Mouse (Mus musculus): Measurements from ENCODE around the gene Ptprg.

Gene Ptprg

DNA sequence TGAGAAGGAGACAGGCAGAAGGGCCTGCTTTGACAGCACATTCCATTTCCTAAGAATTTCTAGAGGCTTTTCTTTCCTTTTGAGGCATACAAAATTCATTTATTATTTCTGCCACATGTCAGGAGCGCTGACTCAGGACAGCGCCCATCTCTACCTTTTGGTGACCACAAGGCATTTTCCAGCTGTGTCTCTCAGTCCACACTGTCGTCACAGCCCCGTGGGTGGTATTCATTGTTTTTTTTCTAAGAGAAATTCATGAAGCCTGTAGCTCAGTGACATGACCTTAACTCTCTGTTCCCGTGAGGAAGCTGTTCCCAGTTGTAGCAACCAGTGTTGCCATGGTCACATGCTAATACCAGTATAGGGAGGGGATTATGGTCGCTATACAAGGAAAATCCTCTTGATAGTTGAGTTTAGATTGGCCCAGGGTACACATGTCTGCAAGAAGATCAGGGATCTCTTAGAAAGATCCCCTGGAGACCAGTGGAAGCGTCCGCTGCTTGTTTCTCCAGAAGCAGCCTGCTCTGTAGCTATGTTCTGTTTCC, 590.7 kb downstream of the Ptprg start:
- peak; percentile 43 for DNase-seq (ENCODE audit: low spot score)

GRCm38 (mm10) chr14:12145919-12146318, 592.6 kb downstream of the Ptprg start:
- DNase-seq (ENCODE audit: low spot score) = no peak

GRCm38 (mm10) chr14:12149529-12149928, 596.2 kb downstream of the Ptprg start:
- DNase-seq (ENCODE audit: low spot score) = no peak

- DNase-seq (ENCODE audit: low spot score) = peak; percentile 89
Observed at GRCm38 (mm10) chr14:12151927-12152326, 598.6 kb downstream of the Ptprg start.

DNA sequence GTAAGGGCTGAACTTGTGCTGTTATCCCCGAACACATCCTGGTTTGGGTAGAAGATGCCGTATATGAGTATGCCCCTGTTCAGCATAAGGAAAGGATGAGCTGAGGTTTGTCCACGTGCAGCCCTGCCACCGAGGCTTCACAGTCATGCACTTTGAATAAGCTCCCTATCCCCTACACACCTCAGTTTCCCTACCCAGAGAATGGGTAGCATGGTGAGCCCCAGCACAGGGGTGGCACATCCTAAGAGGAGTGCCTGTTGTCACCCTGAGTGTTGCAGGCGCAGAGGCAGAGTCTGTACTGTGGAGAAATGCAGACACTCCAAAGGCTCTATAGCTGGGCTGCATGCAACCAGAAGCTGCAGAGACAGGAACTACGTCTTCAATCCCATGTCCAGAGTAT, 599.4 kb downstream of the Ptprg start:
- no peak for DNase-seq (ENCODE audit: low spot score)

DNA sequence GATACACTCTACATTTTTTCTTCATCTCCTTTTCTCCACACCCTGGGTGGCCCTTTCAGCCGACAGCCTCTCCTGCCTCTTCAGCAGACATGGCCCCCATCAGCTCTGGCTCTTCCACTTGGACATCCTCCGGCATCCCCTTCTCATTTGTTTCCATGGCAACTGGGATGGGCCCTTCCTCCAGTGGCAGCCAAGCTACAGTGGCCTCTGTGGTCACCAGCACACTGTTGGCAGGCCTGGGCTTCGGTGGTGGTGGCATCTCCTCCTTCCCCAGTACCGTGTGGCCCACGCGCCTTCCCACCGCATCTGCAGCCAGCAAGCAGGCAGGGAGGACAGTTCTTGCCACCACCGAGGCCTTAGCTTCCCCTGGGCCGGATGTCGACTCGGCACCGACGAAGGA, 600.3 kb downstream of the Ptprg start:
- DNase-seq (ENCODE audit: low spot score) = peak; percentile 13

GRCm38 (mm10) chr14:12161738-12162310, 608.5 kb downstream of the Ptprg start:
- DNase-seq (ENCODE audit: low spot score) = no peak

DNA sequence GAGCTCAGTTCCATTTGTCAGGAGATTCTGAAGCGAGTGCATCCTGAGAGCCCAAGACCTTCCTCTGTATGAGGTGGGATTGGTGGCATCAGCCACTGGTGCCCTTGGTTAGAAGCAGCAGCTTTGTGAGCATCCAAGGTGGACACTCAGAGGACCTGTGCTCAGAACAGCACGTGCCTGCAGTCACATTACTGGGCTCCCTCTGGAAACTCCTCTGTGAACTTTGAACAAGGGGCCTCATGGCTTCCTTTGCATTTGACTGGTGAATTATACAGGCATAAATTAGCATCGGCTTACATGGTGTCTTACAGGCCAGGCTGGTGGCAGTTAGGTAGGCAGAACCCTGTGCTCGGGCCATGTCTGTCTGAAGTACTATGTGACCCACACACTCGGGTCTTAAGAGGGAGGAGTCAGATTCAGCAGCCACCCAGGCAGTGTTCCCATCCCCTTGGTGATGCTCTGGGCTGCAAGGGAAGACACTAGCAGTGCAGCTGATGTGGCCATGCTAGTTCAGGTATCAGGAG, 609.1 kb downstream of the Ptprg start:
- no peak for DNase-seq (ENCODE audit: low spot score)

GRCm38 (mm10) chr14:12163196-12163595, 609.9 kb downstream of the Ptprg start:
- no peak for DNase-seq (ENCODE audit: low spot score)

GRCm38 (mm10) chr14:12167215-12167614, 613.9 kb downstream of the Ptprg start:
- DNase-seq (ENCODE audit: low spot score) = no peak

DNA sequence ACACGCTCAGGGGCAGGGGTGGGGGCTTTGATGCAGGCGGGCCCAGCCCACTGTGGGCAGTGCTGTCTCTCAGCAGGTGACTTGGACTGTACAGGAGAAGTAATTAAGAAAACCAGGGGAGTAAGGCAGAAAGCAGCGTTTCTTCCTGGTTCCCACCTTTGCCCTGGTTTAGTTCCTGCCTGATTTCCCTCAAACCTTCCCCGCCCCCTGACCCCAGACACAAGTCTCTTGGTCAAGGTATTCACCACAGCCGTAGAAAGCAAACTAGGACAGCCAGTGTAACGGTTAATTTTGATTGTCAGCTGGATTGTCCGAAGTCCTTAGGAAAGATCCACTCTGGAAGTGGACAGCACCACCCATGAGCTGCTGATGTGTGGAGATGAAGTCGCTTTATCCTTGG, 614.3 kb downstream of the Ptprg start:
- DNase-seq (ENCODE audit: low spot score) = no peak

DNA sequence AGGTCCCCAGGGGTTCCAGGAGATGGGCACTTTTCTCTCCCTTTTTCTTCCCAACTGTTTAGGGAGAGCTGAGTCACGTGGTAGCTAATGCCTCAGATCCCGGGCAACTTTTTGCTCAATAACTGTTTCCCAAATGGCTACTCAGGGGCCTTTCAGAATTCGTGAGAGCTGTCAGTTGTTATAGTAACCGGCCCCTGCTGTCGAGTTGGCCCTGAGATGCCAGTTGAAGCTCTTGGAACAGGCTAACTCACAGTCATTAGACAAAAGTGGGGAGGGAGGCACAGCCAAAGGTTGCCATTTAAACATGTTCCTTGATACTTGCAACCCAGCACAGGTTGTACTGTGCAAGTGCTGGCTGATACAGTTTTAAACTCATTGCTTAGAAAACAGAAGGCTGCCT, 624.1 kb downstream of the Ptprg start:
- peak; percentile 21 for DNase-seq (ENCODE audit: low spot score)

DNA sequence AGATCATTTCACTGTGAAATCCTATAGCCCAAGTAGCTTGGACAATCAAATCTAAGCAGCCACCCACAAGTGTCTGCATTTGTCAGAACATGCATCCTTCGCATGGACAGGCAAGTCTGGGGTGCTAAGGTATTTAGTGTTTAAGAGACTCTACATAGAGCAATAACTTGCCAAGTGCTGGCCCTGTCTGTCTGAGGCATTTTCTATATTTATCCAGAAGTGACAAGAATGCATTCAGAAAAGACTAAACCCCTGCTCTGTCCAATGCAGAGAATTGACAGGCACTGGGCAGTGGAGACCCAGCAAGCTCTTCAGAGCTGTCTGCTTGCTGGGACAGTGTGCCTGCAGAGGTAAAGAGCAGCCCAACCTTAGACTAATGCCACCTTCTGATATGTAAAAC, 625.3 kb downstream of the Ptprg start:
- no peak for DNase-seq (ENCODE audit: low spot score)

DNA sequence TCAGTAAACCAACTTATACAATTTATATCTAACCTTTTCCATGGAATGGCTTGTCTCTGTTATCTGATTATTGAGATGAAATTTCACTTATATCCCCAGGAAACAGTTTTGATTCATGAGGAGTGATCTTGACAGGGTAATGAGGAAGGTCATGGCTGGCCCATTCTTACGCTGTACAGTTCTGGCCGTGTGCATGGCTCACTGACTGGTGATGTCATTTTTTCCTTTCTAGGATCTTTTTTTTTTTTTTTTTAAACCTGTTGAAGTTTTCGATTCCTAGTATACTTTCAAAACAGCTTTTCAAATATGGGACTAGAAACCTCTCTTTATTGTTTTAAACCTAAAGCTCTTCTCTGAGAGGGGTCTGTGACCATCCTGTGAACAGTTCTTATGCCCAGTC, 626.8 kb downstream of the Ptprg start:
- DNase-seq (ENCODE audit: low spot score) = no peak

DNA sequence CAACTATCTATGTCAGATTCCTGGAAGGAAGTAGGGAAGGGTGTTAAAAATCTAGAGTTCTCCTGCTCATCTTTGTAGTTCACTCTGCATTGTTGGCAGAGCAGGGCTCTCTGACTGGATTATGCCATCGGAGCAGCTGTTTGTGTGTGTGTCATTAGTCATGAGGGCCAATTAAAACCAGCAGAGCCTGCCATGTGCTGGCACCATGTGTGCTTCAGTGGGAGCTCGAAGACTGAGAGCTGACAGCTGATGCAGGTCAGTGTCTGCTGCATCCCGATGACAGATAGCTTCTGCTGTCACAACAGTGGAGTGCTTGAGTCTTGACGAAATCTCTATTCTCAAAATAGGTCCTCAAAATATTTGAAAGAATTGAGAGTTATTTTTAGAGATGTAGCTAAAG, 631.7 kb downstream of the Ptprg start:
- DNase-seq (ENCODE audit: low spot score) = peak; percentile 17

GRCm38 (mm10) chr14:12188352-12188751, 635.0 kb downstream of the Ptprg start:
- no peak for DNase-seq (ENCODE audit: low spot score)

- no peak for DNase-seq (ENCODE audit: low spot score)
Observed at GRCm38 (mm10) chr14:12189266-12189665, 635.9 kb downstream of the Ptprg start.

GRCm38 (mm10) chr14:12189717-12190600, 636.6 kb downstream of the Ptprg start:
- peak; percentile 78 for DNase-seq (ENCODE audit: low spot score)

GRCm38 (mm10) chr14:12191076-12191475, 637.7 kb downstream of the Ptprg start:
- no peak for DNase-seq (ENCODE audit: low spot score)

GRCm38 (mm10) chr14:12198735-12199134, 645.4 kb downstream of the Ptprg start:
- DNase-seq (ENCODE audit: low spot score) = no peak

DNA sequence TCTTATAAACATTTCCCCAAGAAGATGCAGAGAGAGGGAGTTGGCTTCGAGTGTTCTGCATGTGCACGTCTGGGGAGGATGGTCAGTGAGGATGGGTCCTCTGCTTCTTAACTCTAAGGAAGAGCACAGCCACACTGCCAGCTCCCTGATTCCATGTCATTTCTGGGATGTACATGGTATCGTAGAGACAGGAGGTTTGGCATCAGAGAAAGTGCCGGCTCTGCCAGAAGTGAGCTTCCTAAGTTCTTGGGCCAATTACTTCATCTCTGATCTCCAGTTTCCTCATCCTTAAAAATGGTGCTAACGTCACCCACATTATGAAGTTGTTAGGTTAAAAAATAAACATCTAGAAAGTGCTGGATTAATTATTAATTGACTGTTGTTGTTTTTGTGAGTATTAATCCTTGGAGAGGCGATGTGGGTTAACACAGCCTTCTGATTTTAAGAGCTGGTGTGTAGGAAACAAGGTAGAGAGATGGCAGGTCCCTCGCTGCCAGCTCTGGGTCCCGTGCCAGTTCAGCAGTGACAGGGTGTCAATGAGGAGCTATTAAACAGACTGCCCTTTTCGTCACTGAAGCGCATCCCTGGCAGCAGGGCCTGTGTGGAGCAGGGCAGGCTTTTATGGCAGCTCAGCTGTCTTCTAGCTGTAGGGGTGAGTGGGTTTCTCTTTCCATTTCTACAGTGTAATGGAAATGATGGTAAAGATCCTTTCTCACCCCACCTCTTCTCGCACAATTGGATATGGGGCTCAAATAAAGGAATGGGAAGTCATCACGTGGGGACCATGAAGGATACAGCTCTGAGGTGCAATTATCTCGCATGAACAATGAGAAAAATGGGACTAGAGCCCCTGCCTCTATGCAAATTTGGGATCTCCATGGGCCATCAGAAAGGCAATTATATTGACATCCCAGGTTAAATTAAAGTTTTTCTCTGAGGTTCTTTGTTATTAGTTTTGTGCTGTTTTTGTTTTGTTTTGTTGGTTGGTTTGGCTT, 646.9 kb downstream of the Ptprg start:
- DNase-seq (ENCODE audit: low spot score) = no peak

DNA sequence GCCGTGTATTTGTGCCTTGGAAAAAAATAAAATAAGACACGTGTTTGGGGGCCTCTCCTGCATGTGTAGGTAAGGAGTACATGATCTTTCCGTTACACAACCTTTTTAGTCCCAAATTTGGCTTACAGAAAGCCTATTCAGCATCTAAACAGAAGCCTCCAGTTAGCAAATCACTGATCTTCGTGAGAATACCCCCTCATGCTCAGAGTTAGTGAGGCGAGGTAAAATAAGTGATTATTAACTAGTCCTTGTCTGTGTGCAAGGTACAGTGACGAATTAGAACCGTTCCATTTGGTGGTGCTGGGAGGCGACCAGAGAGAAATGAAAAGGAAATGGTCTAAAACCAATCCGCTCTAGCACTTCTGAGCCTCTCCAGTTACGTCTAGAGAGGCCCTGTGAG, 648.9 kb downstream of the Ptprg start:
- no peak for DNase-seq (ENCODE audit: low spot score)
